Mouse (Mus musculus) CD4-positive, CD25-positive, alpha-beta regulatory T cell, adult 9 weeks (primary cell): ENCODE data around the gene Olfr1290. TPM values are rescaled to one million over a fixed set of nuclear protein-coding genes. Genes with fewer than 3 reads are reported as not detected.

Experiments
- polyA plus RNA-seq: library from polyadenylated mRNA; unstranded; fragments of 100-300 nt; shearing (Covaris generic); gene quantifications from one replicate; pipeline ENCODE4 v1.2.1, GENCODE M21; 2017

The Olfr1290 gene
- not detected for polyA plus RNA-seq

GRCm38 (mm10) chr2:111493729-111494128 lies at the start of gene Olfr1290:
Gene Olfr1290, minus strand, starts transcription at chr2:111493829.

GRCm38 (mm10) chr2:111540191-111540590 lies 46.6 kb upstream of the Olfr1290 start, which contains the start of gene Olfr1294:
Gene Olfr1294, minus strand, starts transcription at chr2:111540291.

GRCm38 (mm10) chr2:111524903-111525302 lies 31.3 kb upstream of the Olfr1290 start, which contains the start of gene Olfr1293-ps:
Gene Olfr1293-ps, plus strand, starts transcription at chr2:111525203.

GRCm38 (mm10) chr2:111496880-111497279 lies 3.3 kb upstream of the Olfr1290 start, which contains the start of gene Olfr1291-ps1:
Gene Olfr1291-ps1, plus strand, starts transcription at chr2:111497180.

GRCm38 (mm10) chr2:111480519-111480918 lies 13.1 kb downstream of the Olfr1290 start, which contains the start of gene Olfr1289:
Gene Olfr1289, plus strand, starts transcription at chr2:111480819.

GRCm38 (mm10) chr2:111473801-111474200 lies 19.8 kb downstream of the Olfr1290 start, which contains the start of gene Olfr1288:
Gene Olfr1288, plus strand, starts transcription at chr2:111474101.

GRCm38 (mm10) chr2:111448842-111449241 lies 44.8 kb downstream of the Olfr1290 start, which contains the start of gene Olfr1287:
Gene Olfr1287, plus strand, starts transcription at chr2:111449142.

Other genes starting within 250 kb of the Olfr1290 start
- gene Olfr1276, start 239.3 kb downstream of the Olfr1290 start, polyA plus RNA-seq: not detected
- not detected for gene Olfr1277, start 219.7 kb downstream of the Olfr1290 start, polyA plus RNA-seq
- not detected for gene Olfr1278, start 203.7 kb downstream of the Olfr1290 start, polyA plus RNA-seq
- gene Olfr1279, start 193.2 kb downstream of the Olfr1290 start, polyA plus RNA-seq: not detected
- gene Olfr1280, start 179.8 kb downstream of the Olfr1290 start, polyA plus RNA-seq: not detected
- not detected for gene Olfr1281, start 167.3 kb downstream of the Olfr1290 start, polyA plus RNA-seq
- gene Olfr1282, start 157.8 kb downstream of the Olfr1290 start, polyA plus RNA-seq: not detected
- gene Olfr1283, start 127.0 kb downstream of the Olfr1290 start, polyA plus RNA-seq: not detected
- not detected for gene Olfr1284, start 118.3 kb downstream of the Olfr1290 start, polyA plus RNA-seq
- not detected for gene Olfr1286, start 70.7 kb downstream of the Olfr1290 start, polyA plus RNA-seq
- not detected for gene Olfr1287, start 44.7 kb downstream of the Olfr1290 start, polyA plus RNA-seq
- not detected for gene Olfr1288, start 19.7 kb downstream of the Olfr1290 start, polyA plus RNA-seq
- not detected for gene Olfr1289, start 13.0 kb downstream of the Olfr1290 start, polyA plus RNA-seq
- not detected for gene Olfr1291-ps1, start 3.4 kb upstream of the Olfr1290 start, polyA plus RNA-seq
- not detected for gene Olfr1293-ps, start 31.4 kb upstream of the Olfr1290 start, polyA plus RNA-seq
- gene Olfr1294, start 46.5 kb upstream of the Olfr1290 start, polyA plus RNA-seq: not detected
- gene Olfr1295, start 75.9 kb upstream of the Olfr1290 start, polyA plus RNA-seq: not detected
- gene Olfr1297, start 132.7 kb upstream of the Olfr1290 start, polyA plus RNA-seq: not detected
- not detected for gene Olfr1298, start 155.4 kb upstream of the Olfr1290 start, polyA plus RNA-seq
- gene Olfr1299, start 167.6 kb upstream of the Olfr1290 start, polyA plus RNA-seq: not detected